Mouse (Mus musculus): ENCODE measurements around the gene Slc4a5. TPM values are rescaled to one million over a fixed set of nuclear protein-coding genes. Genes with fewer than 3 reads are reported as not detected.
A peak's percentile ranks its signal among the peaks of the same experiment; 100 is the strongest.

Gene Slc4a5
- polyA plus RNA-seq (2014; fragmentation: Nextera tagmentation; extraction: Ambion mirVana), result 0.17 and 0.46 TPM in 2 replicates

GRCm38 (mm10) chr6:83219814-83220213 lies at the start of gene Slc4a5:
Slc4a5 (plus strand) TSS chr6:83219828.
- H3K4me3 ChIP-seq (ENCODE audit: low read depth, low read length), result no peak within 1 kb of the TSS
- H3K27me3 ChIP-seq (replicated peaks; ENCODE audit: control insufficient read depth, insufficient read depth, low read length), result no peaks in the 10 kb centered on the region
- H3K9ac ChIP-seq (ENCODE audit: low read length), result no peak within 1 kb of the TSS
- H3K27ac ChIP-seq (ENCODE audit: low read depth), result no peak within 1 kb of the TSS
- ATAC-seq (replicated peaks; ENCODE audit: low FRiP score, low TSS enrichment, low read depth) (no peak), DNase-seq (ENCODE audit: low spot score) (no peak)
- no peaks in the 10 kb centered on the region for H3K9me3 ChIP-seq (ENCODE audit: control insufficient read depth, low read length)
- H3K36me3 ChIP-seq (ENCODE audit: control insufficient read depth, insufficient read depth, low read length), result no peaks in the 10 kb centered on the region
- no peak within 1 kb of the TSS for H3K4me2 ChIP-seq (ENCODE audit: low read length)
- WGBS, result 54% methylated on average over 3 of the region's 3 CpGs
- no peaks in the 10 kb centered on the region for H3K4me1 ChIP-seq (replicated peaks; ENCODE audit: control insufficient read depth, insufficient read depth, low read length)

GRCm38 (mm10) chr6:83169872-83170271 lies 49.8 kb upstream of the Slc4a5 start:
- DNase-seq (ENCODE audit: low spot score), result no peak
- Histone ChIP-seq H3K27me3 (replicated peaks; ENCODE audit: control insufficient read depth, insufficient read depth, low read length) (no peaks in the 10 kb centered on the region), H3K4me1 (replicated peaks; ENCODE audit: control insufficient read depth, insufficient read depth, low read length) (peaks cover 11% of the 10 kb centered on the region), H3K4me2 (ENCODE audit: low read length) (no peak overlapping the region), H3K27ac (ENCODE audit: low read depth) (no peak overlapping the region), H3K4me3 (ENCODE audit: low read depth, low read length) (no peak overlapping the region), H3K9me3 (ENCODE audit: control insufficient read depth, low read length) (no peaks in the 10 kb centered on the region), H3K9ac (ENCODE audit: low read length) (no peak overlapping the region), H3K36me3 (ENCODE audit: control insufficient read depth, insufficient read depth, low read length) (peaks cover 5% of the 10 kb centered on the region; the same call in 1 of the 2 replicates)
- 77% methylated on average over 5 of the region's 5 CpGs for WGBS
- no peak for ATAC-seq (replicated peaks; ENCODE audit: low FRiP score, low TSS enrichment, low read depth)

- WGBS, result 80% methylated on average over 5 of the region's 5 CpGs
- Histone ChIP-seq H3K4me1 (replicated peaks; ENCODE audit: control insufficient read depth, insufficient read depth, low read length) (peaks cover 8% of the 10 kb centered on the region), H3K27ac (ENCODE audit: low read depth) (no peak overlapping the region), H3K36me3 (ENCODE audit: control insufficient read depth, insufficient read depth, low read length) (peaks cover 9% of the 10 kb centered on the region; the same call in 1 of the 2 replicates), H3K27me3 (replicated peaks; ENCODE audit: control insufficient read depth, insufficient read depth, low read length) (no peaks in the 10 kb centered on the region), H3K9me3 (ENCODE audit: control insufficient read depth, low read length) (no peaks in the 10 kb centered on the region), H3K4me2 (ENCODE audit: low read length) (no peak overlapping the region), H3K9ac (ENCODE audit: low read length) (no peak overlapping the region), H3K4me3 (ENCODE audit: low read depth, low read length) (no peak overlapping the region)
- DNase-seq (ENCODE audit: low spot score) (no peak), ATAC-seq (replicated peaks; ENCODE audit: low FRiP score, low TSS enrichment, low read depth) (no peak)
These were observed 48.6 kb upstream of the Slc4a5 start for GRCm38 (mm10) chr6:83171063-83171462.

- Histone ChIP-seq H3K36me3 (ENCODE audit: control insufficient read depth, insufficient read depth, low read length) (peaks cover 11% of the 10 kb centered on the region; the same call in 1 of the 2 replicates), H3K4me1 (replicated peaks; ENCODE audit: control insufficient read depth, insufficient read depth, low read length) (no peaks in the 10 kb centered on the region), H3K9me3 (ENCODE audit: control insufficient read depth, low read length) (no peaks in the 10 kb centered on the region), H3K27me3 (replicated peaks; ENCODE audit: control insufficient read depth, insufficient read depth, low read length) (no peaks in the 10 kb centered on the region), H3K9ac (ENCODE audit: low read length) (no peak overlapping the region), H3K4me2 (ENCODE audit: low read length) (no peak overlapping the region), H3K27ac (ENCODE audit: low read depth) (no peak overlapping the region), H3K4me3 (ENCODE audit: low read depth, low read length) (no peak overlapping the region)
- DNase-seq (ENCODE audit: low spot score) (no peak), ATAC-seq (replicated peaks; ENCODE audit: low FRiP score, low TSS enrichment, low read depth) (no peak)
- WGBS, result 67% methylated on average over 9 of the region's 9 CpGs
These were observed 47.2 kb upstream of the Slc4a5 start for GRCm38 (mm10) chr6:83172240-83172920.

- H3K4me2 ChIP-seq (ENCODE audit: low read length), result no peak overlapping the region
- H3K36me3 ChIP-seq (ENCODE audit: control insufficient read depth, insufficient read depth, low read length), result peaks cover 6% of the 10 kb centered on the region; the same call in 1 of the 2 replicates
- no peaks in the 10 kb centered on the region for H3K27me3 ChIP-seq (replicated peaks; ENCODE audit: control insufficient read depth, insufficient read depth, low read length)
- H3K9ac ChIP-seq (ENCODE audit: low read length), result no peak overlapping the region
- no peaks in the 10 kb centered on the region for H3K9me3 ChIP-seq (ENCODE audit: control insufficient read depth, low read length)
- no peak for ATAC-seq (replicated peaks; ENCODE audit: low FRiP score, low TSS enrichment, low read depth)
- no peak overlapping the region for H3K4me3 ChIP-seq (ENCODE audit: low read depth, low read length)
- H3K27ac ChIP-seq (ENCODE audit: low read depth), result no peak overlapping the region
- no peak for DNase-seq (ENCODE audit: low spot score)
- H3K4me1 ChIP-seq (replicated peaks; ENCODE audit: control insufficient read depth, insufficient read depth, low read length), result peaks cover 12% of the 10 kb centered on the region
- 85% methylated on average over 8 of the region's 8 CpGs for WGBS
These were observed 43.6 kb upstream of the Slc4a5 start for GRCm38 (mm10) chr6:83175996-83176395.

GRCm38 (mm10) chr6:83179390-83180117 lies 40.1 kb upstream of the Slc4a5 start:
- Histone ChIP-seq H3K36me3 (ENCODE audit: control insufficient read depth, insufficient read depth, low read length) (peaks cover 28% of the 10 kb centered on the region), H3K9ac (ENCODE audit: low read length) (peak overlapping the region; percentile 35; the same call in 1 of the 2 replicates), H3K4me3 (ENCODE audit: low read depth, low read length) (peak overlapping the region; percentile 17), H3K27me3 (replicated peaks; ENCODE audit: control insufficient read depth, insufficient read depth, low read length) (no peaks in the 10 kb centered on the region), H3K9me3 (ENCODE audit: control insufficient read depth, low read length) (no peaks in the 10 kb centered on the region), H3K4me2 (ENCODE audit: low read length) (peak overlapping the region; percentile 49), H3K4me1 (replicated peaks; ENCODE audit: control insufficient read depth, insufficient read depth, low read length) (peaks cover 12% of the 10 kb centered on the region), H3K27ac (ENCODE audit: low read depth) (no peak overlapping the region)
- WGBS, result 19% methylated on average over 12 of the region's 12 CpGs
- DNase-seq (ENCODE audit: low spot score), result no peak
- ATAC-seq (replicated peaks; ENCODE audit: low FRiP score, low TSS enrichment, low read depth), result peak; percentile 56

- Histone ChIP-seq H3K4me2 (ENCODE audit: low read length) (no peak overlapping the region), H3K4me3 (ENCODE audit: low read depth, low read length) (no peak overlapping the region), H3K27me3 (replicated peaks; ENCODE audit: control insufficient read depth, insufficient read depth, low read length) (no peaks in the 10 kb centered on the region), H3K36me3 (ENCODE audit: control insufficient read depth, insufficient read depth, low read length) (peaks cover 32% of the 10 kb centered on the region), H3K9ac (ENCODE audit: low read length) (no peak overlapping the region), H3K4me1 (replicated peaks; ENCODE audit: control insufficient read depth, insufficient read depth, low read length) (peaks cover 12% of the 10 kb centered on the region), H3K9me3 (ENCODE audit: control insufficient read depth, low read length) (no peaks in the 10 kb centered on the region), H3K27ac (ENCODE audit: low read depth) (no peak overlapping the region)
- 77% methylated on average over 6 of the region's 6 CpGs for WGBS
- no peak for DNase-seq (ENCODE audit: low spot score)
- ATAC-seq (replicated peaks; ENCODE audit: low FRiP score, low TSS enrichment, low read depth), result no peak
These were observed 39.0 kb upstream of the Slc4a5 start for GRCm38 (mm10) chr6:83180605-83181004.

GRCm38 (mm10) chr6:83184858-83185435 lies 34.7 kb upstream of the Slc4a5 start:
- WGBS, result 91% methylated on average over 3 of the region's 3 CpGs
- Histone ChIP-seq H3K27ac (ENCODE audit: low read depth) (no peak overlapping the region), H3K36me3 (ENCODE audit: control insufficient read depth, insufficient read depth, low read length) (peaks cover 42% of the 10 kb centered on the region), H3K27me3 (replicated peaks; ENCODE audit: control insufficient read depth, insufficient read depth, low read length) (no peaks in the 10 kb centered on the region), H3K9ac (ENCODE audit: low read length) (no peak overlapping the region), H3K4me1 (replicated peaks; ENCODE audit: control insufficient read depth, insufficient read depth, low read length) (peaks cover 6% of the 10 kb centered on the region; the same call in 1 of the 2 replicates), H3K4me2 (ENCODE audit: low read length) (no peak overlapping the region), H3K4me3 (ENCODE audit: low read depth, low read length) (no peak overlapping the region), H3K9me3 (ENCODE audit: control insufficient read depth, low read length) (no peaks in the 10 kb centered on the region)
- DNase-seq (ENCODE audit: low spot score) (no peak), ATAC-seq (replicated peaks; ENCODE audit: low FRiP score, low TSS enrichment, low read depth) (no peak)

All from intestine, embryonic 14.5 days (tissue).